Mouse (Mus musculus) naive thymus-derived CD4-positive, alpha-beta T cell, adult 2 months (primary cell): ENCODE results near the gene Rnaset2a.
A peak's percentile ranks its signal among the peaks of the same experiment; 100 is the strongest.
"Not testable (repeated sequence)": the region's sequence is repeated elsewhere in the genome, so short reads cannot be mapped to it uniquely, and the experiment has no call there.

Source experiments
- DNase-seq: peaks from one replicate; pipeline ENCODE4 v3.0.0-alpha.2; 2011; ENCODE audit warnings: low read depth

Rnaset2a gene

DNA sequence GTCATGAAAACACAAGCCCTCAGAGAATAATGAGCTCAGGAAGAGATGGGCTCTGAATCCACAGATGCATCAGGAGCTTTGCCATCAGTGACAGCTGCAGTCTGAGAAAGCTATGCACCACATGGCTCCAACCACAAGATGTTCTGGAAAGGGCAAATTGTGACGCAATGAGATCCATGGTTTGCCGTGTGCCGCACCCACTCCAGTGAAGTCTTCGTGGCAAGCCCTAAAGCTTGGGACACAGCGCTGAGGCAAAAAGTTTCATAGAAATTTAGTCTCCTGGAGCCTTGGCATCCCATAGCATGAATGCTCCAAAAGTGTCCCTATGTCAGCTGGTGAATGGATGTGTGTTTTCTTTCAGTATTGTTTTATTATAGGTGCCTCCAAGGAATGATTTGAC lies 9.8 kb downstream of the Rnaset2a start:
- DNase-seq: not testable (repeated sequence)

GRCm38 (mm10) chr17:8130849-8131248 lies 17.0 kb downstream of the Rnaset2a start:
- DNase-seq: not testable (repeated sequence)

- not testable (repeated sequence) for DNase-seq
Observed at GRCm38 (mm10) chr17:8129578-8129977, 18.3 kb downstream of the Rnaset2a start.

GRCm38 (mm10) chr17:8128326-8128993 lies 19.4 kb downstream of the Rnaset2a start:
- DNase-seq: not testable (repeated sequence)

GRCm38 (mm10) chr17:8124586-8124985 lies 23.3 kb downstream of the Rnaset2a start:
- not testable (repeated sequence) for DNase-seq

- not testable (repeated sequence) for DNase-seq
Observed at GRCm38 (mm10) chr17:8122974-8123373, 24.9 kb downstream of the Rnaset2a start.

DNA sequence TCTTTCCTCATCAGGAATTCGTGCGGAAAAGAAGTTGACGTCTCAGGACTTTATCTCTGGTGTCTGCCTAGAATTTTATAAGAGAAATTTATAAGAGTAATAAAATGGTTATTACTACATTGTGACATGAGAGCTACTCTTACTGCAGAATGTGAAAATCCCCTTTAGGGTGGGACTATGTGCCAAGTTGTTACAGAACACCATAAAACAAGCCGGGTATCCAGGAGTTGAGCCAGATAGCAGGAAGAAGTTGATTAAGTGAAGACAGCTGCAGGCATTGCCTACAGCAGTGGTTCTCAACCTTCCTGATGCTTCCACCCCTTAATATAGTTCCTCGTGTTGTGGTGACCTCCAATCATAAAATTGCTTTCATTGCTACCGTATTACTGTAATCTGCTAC lies 31.0 kb downstream of the Rnaset2a start:
- not testable (repeated sequence) for DNase-seq

GRCm38 (mm10) chr17:8116378-8116777 lies 31.5 kb downstream of the Rnaset2a start:
- DNase-seq: peak; percentile 40

DNA sequence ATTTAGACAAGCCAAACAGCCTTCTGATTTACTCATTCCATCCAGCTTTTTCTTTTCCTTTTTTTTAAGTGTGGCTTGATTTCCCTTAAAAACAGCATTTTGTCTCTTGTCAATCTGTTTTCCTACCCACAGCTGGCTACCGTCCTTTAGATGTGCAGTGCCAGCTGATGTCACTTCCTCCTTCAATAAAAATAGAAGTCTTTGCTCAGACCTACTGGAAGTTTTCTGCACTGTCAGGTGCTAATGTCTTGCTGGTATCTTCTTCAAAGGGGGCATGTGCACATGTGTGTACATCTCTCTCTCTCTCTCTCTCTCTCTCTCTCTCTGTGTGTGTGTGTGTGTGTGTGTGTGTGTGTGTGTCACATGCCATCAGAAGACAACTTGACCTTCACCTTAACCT lies 35.7 kb downstream of the Rnaset2a start:
- not testable (repeated sequence) for DNase-seq

GRCm38 (mm10) chr17:8101297-8101609 lies 46.6 kb downstream of the Rnaset2a start:
- DNase-seq: not testable (repeated sequence)

GRCm38 (mm10) chr17:8100405-8101296 lies 47.2 kb downstream of the Rnaset2a start:
- DNase-seq: not testable (repeated sequence)

DNA sequence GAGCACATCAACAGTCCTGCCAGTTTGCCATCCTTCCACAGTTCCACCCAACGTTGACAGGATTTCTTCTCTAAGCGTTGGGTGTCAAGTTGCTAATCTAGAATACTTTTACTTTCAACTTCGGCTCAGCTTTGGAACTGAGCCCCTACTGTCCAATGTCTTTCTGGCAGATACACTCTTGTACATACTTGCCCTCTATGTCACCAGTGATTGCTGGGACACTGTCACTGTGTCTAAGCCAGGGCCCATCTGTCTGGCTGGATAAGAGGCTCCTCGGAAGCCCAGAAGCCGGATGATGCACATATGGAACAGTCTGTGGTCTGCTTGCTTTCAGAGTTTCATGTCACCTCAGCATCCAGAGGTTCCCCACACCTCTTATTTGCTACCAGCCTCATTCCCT lies 51.7 kb downstream of the Rnaset2a start:
- DNase-seq: not testable (repeated sequence)

DNA sequence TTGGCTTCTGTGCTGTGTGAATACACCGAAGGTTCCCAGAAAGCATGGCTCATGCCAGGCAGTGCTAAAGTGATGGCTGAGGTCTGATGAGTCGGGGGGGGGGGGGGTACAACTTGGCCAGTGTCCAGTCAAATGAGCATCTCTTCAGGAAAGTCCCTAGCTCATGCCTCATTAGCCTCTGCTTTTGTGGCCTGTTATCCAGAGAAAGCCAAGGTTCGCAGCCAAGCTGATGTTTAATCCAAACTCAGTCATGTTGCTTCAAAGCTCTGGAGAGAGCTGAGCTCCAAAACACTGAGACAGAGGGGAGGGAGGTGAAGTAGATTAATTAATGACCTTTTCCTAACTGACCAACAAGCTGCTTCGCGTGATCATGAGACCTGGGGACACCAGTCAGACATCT lies 52.2 kb downstream of the Rnaset2a start:
- not testable (repeated sequence) for DNase-seq

DNA sequence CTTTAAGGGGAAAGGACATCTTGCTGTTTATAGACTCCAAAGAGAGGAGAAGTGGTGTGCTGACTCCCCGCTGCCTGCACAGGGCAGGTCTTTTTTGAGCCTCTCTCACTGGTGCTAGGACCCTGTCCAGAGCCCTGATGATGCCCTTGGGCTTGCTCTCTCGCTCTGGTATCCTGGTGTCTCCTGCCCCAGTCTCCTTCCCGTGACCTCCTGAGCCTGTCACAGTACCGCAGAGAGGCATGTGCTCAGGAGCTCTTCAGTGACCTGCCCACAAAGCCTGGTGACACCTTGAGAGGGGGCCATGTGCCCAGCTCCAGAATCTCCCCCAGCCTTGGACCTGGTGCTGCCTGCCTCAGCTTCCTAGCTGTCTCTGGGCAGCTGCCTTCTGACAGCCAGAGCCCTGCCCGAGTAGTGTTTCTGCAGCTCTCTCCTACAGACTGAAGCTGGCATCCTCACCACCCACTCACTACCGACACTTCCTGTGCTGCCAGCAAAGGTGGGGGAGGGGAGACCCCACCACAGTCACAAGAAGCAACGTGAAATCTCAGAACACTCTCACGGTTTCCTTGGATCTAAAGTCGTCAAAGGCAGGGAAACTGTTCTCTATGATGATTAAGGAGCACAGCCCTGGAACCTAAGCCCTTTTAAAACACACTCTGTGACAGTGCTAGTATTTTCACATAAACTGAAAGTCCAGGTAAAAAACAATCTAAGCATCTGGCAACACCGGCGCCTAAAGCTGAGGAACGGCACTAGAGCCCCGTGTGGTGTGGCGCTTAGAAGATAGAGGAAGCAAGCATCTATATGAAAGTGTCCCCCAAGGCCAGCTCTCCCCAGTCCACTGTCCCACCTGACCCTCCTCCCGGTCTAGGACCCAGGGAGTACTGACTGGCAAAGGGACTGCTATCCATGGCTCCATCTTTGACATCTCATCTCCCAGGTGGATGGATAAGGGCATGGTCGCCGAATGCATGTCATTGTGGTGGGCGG lies 55.1 kb downstream of the Rnaset2a start:
- DNase-seq: not testable (repeated sequence)

DNA sequence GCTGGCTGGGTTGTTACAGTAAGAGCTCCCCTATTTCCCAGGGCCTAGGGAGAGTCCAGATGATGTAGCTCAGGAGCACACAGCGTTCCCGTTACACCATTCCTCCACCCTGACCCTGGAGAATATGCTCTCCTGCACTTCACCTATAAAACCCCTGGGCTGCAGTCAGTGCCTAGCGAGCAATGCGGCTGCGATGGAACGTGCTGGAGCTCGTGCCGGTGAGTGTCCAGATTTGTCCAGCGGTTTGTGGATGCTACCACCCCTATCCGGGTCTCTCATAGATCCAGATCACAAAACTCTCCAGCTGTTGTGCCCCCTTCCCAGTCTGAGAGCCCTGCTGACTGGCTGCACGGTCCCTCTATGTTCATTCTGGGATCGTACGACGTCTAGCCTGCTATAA lies 56.6 kb downstream of the Rnaset2a start:
- DNase-seq: not testable (repeated sequence)

DNA sequence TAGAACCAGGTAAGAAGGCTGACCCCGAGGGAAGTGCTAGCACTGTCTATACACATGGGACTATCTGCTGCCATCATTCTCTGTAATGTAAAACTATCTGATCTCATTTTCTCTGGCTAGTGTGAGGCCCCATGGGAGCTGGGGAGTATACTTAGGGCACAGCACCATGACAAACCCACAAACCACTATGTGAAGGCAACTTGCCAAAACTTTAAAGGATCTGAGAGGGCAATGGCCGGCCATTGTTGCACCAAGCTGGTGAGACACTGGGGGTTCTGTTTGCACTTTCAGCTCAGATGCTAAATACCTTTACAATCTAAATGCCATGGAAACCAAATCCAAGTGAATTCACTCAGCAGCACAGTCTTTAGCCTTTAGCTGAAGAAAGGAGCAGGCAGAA lies 78.0 kb downstream of the Rnaset2a start:
- not testable (repeated sequence) for DNase-seq
